Mouse (Mus musculus): ENCODE data around the gene Myo5c. TPM values are rescaled to one million over a fixed set of nuclear protein-coding genes. Genes with fewer than 3 reads are reported as not detected.

The Myo5c gene
- total and polyA plus RNA-seq, 3 experiments = 0.13 TPM; not detected in 2

DNA sequence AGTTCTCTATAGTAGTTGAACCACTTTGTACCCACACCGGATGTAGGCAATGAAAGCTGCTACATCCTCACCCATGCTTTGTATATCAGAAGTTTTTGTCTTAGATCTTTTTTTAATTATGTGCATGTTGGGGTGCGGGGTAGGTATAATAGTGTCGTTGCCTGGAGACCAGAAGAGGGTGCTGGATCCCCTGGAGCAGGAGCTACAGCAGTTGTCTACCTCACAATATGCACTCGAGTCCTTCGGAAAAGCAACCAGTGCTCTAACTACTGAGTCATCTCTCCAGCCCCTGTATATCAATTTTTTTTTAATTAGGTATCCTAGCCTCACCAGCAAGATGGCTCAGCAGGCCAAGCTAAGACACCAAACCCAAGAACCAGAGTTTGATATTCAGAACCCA, 75.2 kb downstream of the Myo5c start:
- TF ChIP-seq CHD1 (IDR thresholded peaks at IDR 0.05; ENCODE audit: low read depth, low read length) (no peak), KAT2A (conservative IDR thresholded peaks at IDR 0.05; ENCODE audit: low read depth, low read length) (no peak), TBP (IDR thresholded peaks at IDR 0.05; ENCODE audit: low read depth, low read length) (no peak), SMC3 (IDR thresholded peaks at IDR 0.05; ENCODE audit: low read depth, low read length) (no peak), CTCF (IDR thresholded peaks at IDR 0.05 in 2 of 3, conservative IDR thresholded peaks at IDR 0.05 in 1 of 3; ENCODE audit: control insufficient read depth in 1 of 3, insufficient read depth in 1 of 3, low read depth in 2 of 3, low read length in 3 of 3, poor library complexity in 1 of 3, severe bottlenecking in 1 of 3) (no peak), RCOR1 (IDR thresholded peaks at IDR 0.05; ENCODE audit: low read depth, low read length) (no peak), MAFK (IDR thresholded peaks at IDR 0.05; ENCODE audit: borderline replicate concordance, low read depth, low read length) (no peak), POLR2AphosphoS5 (IDR thresholded peaks at IDR 0.05; ENCODE audit: borderline replicate concordance, low read depth, low read length) (no peak), SIN3A (IDR thresholded peaks at IDR 0.05; ENCODE audit: low read length) (no peak), POLR2A (IDR thresholded peaks at IDR 0.05; ENCODE audit: control insufficient read depth in 1 of 2, insufficient read depth in 1 of 2, low read depth in 1 of 2, low read length in 2 of 2, poor library complexity in 1 of 2) (no peak), MAZ (IDR thresholded peaks at IDR 0.05; ENCODE audit: low read depth, low read length) (no peak), TAL1 (IDR thresholded peaks at IDR 0.05; ENCODE audit: low read length) (no peak), MAX (IDR thresholded peaks at IDR 0.05; ENCODE audit: low read length) (no peak), MYB (IDR thresholded peaks at IDR 0.05; ENCODE audit: low read depth, low read length) (no peak), JUND (IDR thresholded peaks at IDR 0.05; ENCODE audit: low read depth, low read length) (no peak)
- peaks cover 1 to 10% of the 10 kb centered on the region in 2 experiments; a peak in 2 of 4 replicates for H3K27me3 ChIP-seq (ENCODE audit: control insufficient read depth in 1 of 2, insufficient read depth in 2 of 2, low read length in 2 of 2)
- H3K27ac ChIP-seq (ENCODE audit: control insufficient read depth, low read depth, low read length) = no peak overlapping the region
- H3K9me3 ChIP-seq (replicated peaks; ENCODE audit: insufficient read depth, low read length) = no peaks in the 10 kb centered on the region
- DNase-seq (ENCODE audit: low read depth, low spot score) = no peak
- H3K79me2 ChIP-seq (ENCODE audit: control insufficient read depth, insufficient read depth, low read length, poor library complexity) = no peaks in the 10 kb centered on the region
- peaks cover 0 to 3% of the 10 kb centered on the region in 2 experiments; a peak in 1 of 4 replicates for H3K4me1 ChIP-seq (ENCODE audit: control insufficient read depth in 1 of 2, insufficient read depth in 2 of 2, low read length in 2 of 2)
- H3K4me3 ChIP-seq (ENCODE audit: control insufficient read depth in 1 of 2, insufficient read depth in 1 of 2, low read depth in 2 of 2, low read length in 2 of 2) = no peak overlapping the region
- H3K36me3 ChIP-seq (ENCODE audit: control insufficient read depth in 1 of 2, insufficient read depth in 2 of 2, low read length in 2 of 2) = peaks cover 0 to 3% of the 10 kb centered on the region in 2 experiments; a peak in 1 of 4 replicates
- no peak overlapping the region for H3K9ac ChIP-seq (ENCODE audit: control insufficient read depth, low read depth, low read length, poor library complexity, severe bottlenecking)

DNA sequence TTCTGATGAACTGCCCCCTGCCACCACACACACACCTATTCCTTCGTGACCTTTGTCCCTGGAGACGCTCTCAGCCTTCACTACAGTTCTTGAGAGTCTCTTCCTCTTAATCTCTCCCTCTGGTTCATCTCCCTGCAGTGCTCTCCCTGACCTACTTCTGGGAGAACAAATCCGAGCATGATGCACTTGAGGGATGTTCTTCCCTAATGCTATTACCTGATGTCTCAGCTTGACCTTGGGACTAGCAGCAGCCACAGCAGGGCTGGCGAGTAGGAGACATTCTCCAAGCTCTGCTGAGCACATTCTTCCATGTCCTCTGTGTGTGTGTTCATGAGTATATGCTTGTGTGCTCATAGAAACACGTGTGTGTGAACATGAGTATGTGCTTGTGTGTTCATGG, 76.8 kb downstream of the Myo5c start:
- DNase-seq (ENCODE audit: low read depth, low spot score) = no peak
- peaks cover 0 to 7% of the 10 kb centered on the region in 2 experiments; a peak in 3 of 4 replicates for H3K4me1 ChIP-seq (ENCODE audit: control insufficient read depth in 1 of 2, insufficient read depth in 2 of 2, low read length in 2 of 2)
- no peak overlapping the region for H3K9ac ChIP-seq (ENCODE audit: control insufficient read depth, low read depth, low read length, poor library complexity, severe bottlenecking)
- H3K79me2 ChIP-seq (ENCODE audit: control insufficient read depth, insufficient read depth, low read length, poor library complexity) = no peaks in the 10 kb centered on the region
- no peak overlapping the region for H3K4me3 ChIP-seq (ENCODE audit: control insufficient read depth in 1 of 2, insufficient read depth in 1 of 2, low read depth in 2 of 2, low read length in 2 of 2)
- no peak overlapping the region for H3K27ac ChIP-seq (ENCODE audit: control insufficient read depth, low read depth, low read length)
- TF ChIP-seq GABPA (IDR thresholded peaks at IDR 0.05; ENCODE audit: low read depth, low read length) = no peak
- TF ChIP-seq POLR2AphosphoS5 (IDR thresholded peaks at IDR 0.05; ENCODE audit: borderline replicate concordance, low read depth, low read length) = no peak
- no peak for TF ChIP-seq CHD2 (IDR thresholded peaks at IDR 0.05; ENCODE audit: low read length)
- no peak for TF ChIP-seq ETS1 (IDR thresholded peaks at IDR 0.05; ENCODE audit: low read depth, low read length)
- TF ChIP-seq ZKSCAN1 (IDR thresholded peaks at IDR 0.05; ENCODE audit: low read depth, low read length) = no peak
- no peak for TF ChIP-seq NELFE (IDR thresholded peaks at IDR 0.05; ENCODE audit: low read depth, low read length)
- TF ChIP-seq ZNF384 (IDR thresholded peaks at IDR 0.05; ENCODE audit: low read depth, low read length) = no peak
- TF ChIP-seq HCFC1 (IDR thresholded peaks at IDR 0.05; ENCODE audit: low read depth, low read length) = no peak
- no peak for TF ChIP-seq MAZ (IDR thresholded peaks at IDR 0.05; ENCODE audit: low read depth, low read length)
- TF ChIP-seq TAL1 (IDR thresholded peaks at IDR 0.05; ENCODE audit: low read length) = no peak
- H3K36me3 ChIP-seq (ENCODE audit: control insufficient read depth in 1 of 2, insufficient read depth in 2 of 2, low read length in 2 of 2) = peaks cover 0 to 5% of the 10 kb centered on the region in 2 experiments; a peak in 2 of 4 replicates
- no peaks in the 10 kb centered on the region for H3K9me3 ChIP-seq (replicated peaks; ENCODE audit: insufficient read depth, low read length)
- H3K27me3 ChIP-seq (ENCODE audit: control insufficient read depth in 1 of 2, insufficient read depth in 2 of 2, low read length in 2 of 2) = peaks cover 1 to 10% of the 10 kb centered on the region in 2 experiments; a peak in 2 of 4 replicates

Data from MEL (cell line).